Mouse (Mus musculus): ENCODE measurements around the gene Ak2.

- TF ChIP-seq CTCF (IDR thresholded peaks at IDR 0.05; ENCODE audit: low read depth, low read length) (peak; percentile 30; the same call in 1 of the 2 replicates), POLR2A (IDR thresholded peaks at IDR 0.05; ENCODE audit: extremely low read depth, insufficient read depth, low read length) (no peak)
Observed at GRCm38 (mm10) chr4:128942346-128942745, 49.4 kb upstream of the Ak2 start.

Measured in liver, adult 2 months (tissue).